Mouse (Mus musculus) megakaryocyte, embryonic 14.5 days (primary cell): ENCODE data around the gene Gbp8.

Experiments used
- FLI1 ChIP-seq: IDR thresholded peaks from 2 replicates; pipeline ENCODE4 v1.6.1; 2012; ENCODE audit warnings: low read length, inconsistent platforms, mixed read lengths
- GATA1 ChIP-seq: IDR thresholded peaks from 3 replicates; pipeline ENCODE4 v1.6.1; 2012; ENCODE audit warnings: mixed read lengths, low read length, inconsistent platforms, borderline replicate concordance

DNA sequence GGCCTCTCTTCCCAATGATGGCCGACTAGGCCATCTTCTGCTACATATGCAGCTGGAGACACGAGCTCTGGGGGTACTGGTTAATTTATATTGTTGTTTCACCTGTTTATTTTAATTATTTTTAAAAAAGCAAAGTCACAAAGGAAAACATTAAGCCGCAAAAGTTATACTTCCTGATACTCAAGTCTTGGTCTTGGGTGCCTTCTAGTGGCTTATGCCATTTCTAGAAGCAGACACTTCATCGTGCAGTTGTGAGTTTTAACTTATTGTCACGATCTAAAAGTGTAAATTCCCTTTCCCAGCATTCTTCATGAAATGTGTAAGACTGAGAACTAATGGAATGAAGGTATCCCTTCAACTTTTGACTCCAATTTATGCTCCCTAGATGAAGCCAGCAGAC, 17.2 kb upstream of the Gbp8 start:
- TF ChIP-seq GATA1 (no peak), FLI1 (no peak)
